Mouse (Mus musculus) stomach, embryonic 15.5 days (tissue): ENCODE measurements at regions not wholly inside any gene's neighbourhood (a gene's known extent, or its start where the extent isn't known, plus 50 kb on each side); places are given as distances from the start of the nearest gene placed in this dataset.

Experiments
- ATAC-seq: fragments of 200-750 bp; cut with Nextera tagmentation; 2 replicates; pipeline ENCODE4 v1.8.0; 2017; ENCODE audit warnings: low read depth, moderate number of reproducible peaks, moderate TSS enrichment; ENCODE audit not compliant: insufficient read depth, low FRiP score
- H3K27ac ChIP-seq: fragments of 300-500 bp; sonication (generic); 2 replicates; pipeline ENCODE4 v1.5.1; 2015; ENCODE audit warnings: mild to moderate bottlenecking, inconsistent platforms
- H3K27me3 ChIP-seq: fragments of 300-500 bp; sonication (generic); replicated peaks from 2 replicates; pipeline ENCODE4 v1.6.1; 2015; ENCODE audit warnings: inconsistent platforms
- H3K36me3 ChIP-seq: fragments of 300-500 bp; sonication (generic); 2 replicates; pipeline ENCODE4 v1.6.1; 2015; ENCODE audit warnings: inconsistent platforms
- H3K4me1 ChIP-seq: fragments of 300-500 bp; sonication (generic); 2 replicates; pipeline ENCODE4 v1.6.1; 2015; ENCODE audit warnings: inconsistent platforms
- H3K4me2 ChIP-seq: fragments of 300-500 bp; sonication (generic); 2 replicates; pipeline ENCODE4 v1.6.1; 2015; ENCODE audit warnings: mild to moderate bottlenecking, inconsistent platforms
- H3K4me3 ChIP-seq: fragments of 300-500 bp; sonication (generic); replicated peaks from 2 replicates; pipeline ENCODE4 v1.5.1; 2015; ENCODE audit warnings: inconsistent platforms
- H3K9ac ChIP-seq: fragments of 300-500 bp; sonication (generic); 2 replicates; pipeline ENCODE4 v1.6.1; 2015; ENCODE audit warnings: inconsistent platforms
- H3K9me3 ChIP-seq: fragments of 300-500 bp; sonication (generic); 2 replicates; pipeline ENCODE4 v1.6.1; 2016; ENCODE audit warnings: inconsistent platforms
- WGBS: fragments of 180-500 bp; shearing (Covaris S2); methylation state at CpG from one replicate; pipeline ENCODE4 v1.1.7; 2015; 5-methylcytosine and 5-hydroxymethylcytosine counted together

DNA sequence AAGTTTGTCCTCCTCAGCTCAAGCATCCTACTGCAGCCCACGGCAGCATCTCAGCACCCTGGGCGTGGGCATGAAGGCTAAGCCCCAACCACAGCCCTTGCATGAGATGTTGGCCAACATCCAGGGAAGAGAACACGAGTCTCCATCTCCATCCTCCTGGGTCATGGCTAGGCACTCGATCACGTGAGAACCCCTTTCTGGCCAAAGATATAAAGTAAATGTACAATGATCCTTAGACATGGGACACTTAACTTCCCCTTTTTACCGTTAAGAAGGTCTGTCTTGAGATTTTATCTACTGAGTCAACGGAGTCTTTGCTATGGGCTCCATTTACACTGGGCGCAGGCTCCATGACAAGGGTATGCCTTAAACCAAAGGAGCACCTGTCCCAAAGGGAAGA, 232.8 kb upstream of the Habp2 start:
- no peak overlapping the region for H3K4me2 ChIP-seq
- H3K9ac ChIP-seq, result no peak overlapping the region
- no peaks in the 10 kb centered on the region for H3K4me1 ChIP-seq
- H3K27me3 ChIP-seq, result no peaks in the 10 kb centered on the region
- WGBS, result 85% methylated on average over 8 of the region's 8 CpGs
- H3K36me3 ChIP-seq, result no peaks in the 10 kb centered on the region
- no peak for ATAC-seq
- no peak overlapping the region for H3K27ac ChIP-seq
- no peak overlapping the region for H3K4me3 ChIP-seq
- no peaks in the 10 kb centered on the region for H3K9me3 ChIP-seq

DNA sequence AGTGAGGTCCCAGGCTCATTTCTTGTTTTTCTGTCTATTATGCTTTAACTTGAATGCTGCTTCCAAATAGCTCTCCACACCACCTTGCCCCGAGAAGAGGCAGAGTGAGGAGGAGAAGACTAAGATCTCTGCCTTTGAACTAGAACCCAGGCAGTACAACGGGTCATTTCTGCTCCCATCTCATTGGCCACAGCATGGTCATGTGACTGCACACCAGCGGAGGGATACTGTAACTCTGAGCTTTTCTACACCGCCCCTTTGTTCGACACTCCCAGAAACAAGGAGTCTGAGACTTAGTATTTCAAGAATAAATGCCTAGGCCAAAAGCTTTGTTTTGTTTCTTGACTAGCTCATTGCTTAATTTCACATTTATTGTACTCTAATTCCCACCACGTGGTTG, 230.5 kb upstream of the Habp2 start:
- H3K4me3 ChIP-seq, result no peak overlapping the region
- H3K36me3 ChIP-seq, result no peaks in the 10 kb centered on the region
- no peaks in the 10 kb centered on the region for H3K27me3 ChIP-seq
- H3K9ac ChIP-seq, result no peak overlapping the region
- no peaks in the 10 kb centered on the region for H3K9me3 ChIP-seq
- no peak overlapping the region for H3K4me2 ChIP-seq
- no peak for ATAC-seq
- 75% methylated on average over 6 of the region's 6 CpGs for WGBS
- H3K4me1 ChIP-seq, result no peaks in the 10 kb centered on the region
- H3K27ac ChIP-seq, result no peak overlapping the region

DNA sequence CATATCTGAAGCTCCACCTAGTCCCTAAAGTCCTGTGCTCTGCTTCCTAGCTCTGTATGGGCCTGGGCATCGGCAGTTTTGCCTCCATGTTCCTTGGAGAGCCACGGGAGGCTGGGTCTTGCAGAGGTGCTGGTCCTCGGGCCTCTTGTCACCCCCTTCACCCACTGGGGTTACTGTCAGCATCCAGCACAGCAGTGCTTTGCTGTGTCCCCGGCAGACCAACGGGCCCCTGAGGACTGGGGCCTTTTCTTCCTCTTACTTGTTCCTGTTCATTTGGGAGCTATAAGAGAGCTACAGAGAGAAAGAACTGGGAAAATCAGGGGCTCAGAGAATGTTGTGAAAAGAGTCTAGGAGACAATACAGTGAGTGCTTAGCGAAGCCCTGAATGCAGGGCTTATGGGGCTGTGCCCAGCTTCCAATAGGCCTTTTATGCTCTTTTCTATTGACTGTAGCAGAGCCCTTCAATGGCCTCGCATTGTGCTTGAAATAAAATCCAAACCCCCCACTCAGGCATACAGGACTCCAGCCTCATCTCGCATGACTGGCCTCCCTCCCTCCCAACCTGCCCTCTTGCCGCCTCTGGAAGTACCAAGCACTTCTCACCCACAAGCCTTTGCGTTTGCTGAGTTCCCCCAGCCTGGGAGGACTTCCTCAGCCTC, 224.9 kb upstream of the Habp2 start:
- no peak overlapping the region for H3K4me2 ChIP-seq
- no peaks in the 10 kb centered on the region for H3K9me3 ChIP-seq
- H3K4me3 ChIP-seq, result no peak overlapping the region
- no peaks in the 10 kb centered on the region for H3K36me3 ChIP-seq
- no peak overlapping the region for H3K27ac ChIP-seq
- no peaks in the 10 kb centered on the region for H3K4me1 ChIP-seq
- no peaks in the 10 kb centered on the region for H3K27me3 ChIP-seq
- ATAC-seq, result no peak
- H3K9ac ChIP-seq, result no peak overlapping the region
- 80% methylated on average over 10 of the region's 10 CpGs for WGBS

DNA sequence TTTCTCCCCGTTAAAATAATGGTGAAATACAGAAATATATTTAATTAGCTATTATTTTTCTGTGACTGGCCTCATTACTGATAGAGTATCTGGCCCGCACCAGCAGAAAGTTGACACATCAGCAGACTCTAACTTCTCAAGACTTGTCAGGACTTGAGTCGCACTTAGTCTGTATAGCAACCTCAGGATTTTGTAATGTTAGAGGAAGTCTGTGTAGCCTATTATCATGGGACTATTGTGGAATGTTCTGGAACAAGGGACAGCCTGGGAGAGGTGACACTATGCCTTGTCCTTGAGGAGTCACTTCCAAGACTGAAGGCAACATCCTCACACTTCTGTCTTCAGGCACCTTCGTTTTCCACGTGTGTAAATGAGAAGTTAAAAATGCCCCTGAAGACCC, 223.8 kb upstream of the Habp2 start:
- H3K4me1 ChIP-seq, result no peaks in the 10 kb centered on the region
- 64% methylated on average over 5 of the region's 5 CpGs for WGBS
- no peaks in the 10 kb centered on the region for H3K9me3 ChIP-seq
- no peak overlapping the region for H3K4me3 ChIP-seq
- no peak overlapping the region for H3K27ac ChIP-seq
- ATAC-seq, result no peak
- no peak overlapping the region for H3K9ac ChIP-seq
- H3K27me3 ChIP-seq, result no peaks in the 10 kb centered on the region
- no peak overlapping the region for H3K4me2 ChIP-seq
- H3K36me3 ChIP-seq, result no peaks in the 10 kb centered on the region

DNA sequence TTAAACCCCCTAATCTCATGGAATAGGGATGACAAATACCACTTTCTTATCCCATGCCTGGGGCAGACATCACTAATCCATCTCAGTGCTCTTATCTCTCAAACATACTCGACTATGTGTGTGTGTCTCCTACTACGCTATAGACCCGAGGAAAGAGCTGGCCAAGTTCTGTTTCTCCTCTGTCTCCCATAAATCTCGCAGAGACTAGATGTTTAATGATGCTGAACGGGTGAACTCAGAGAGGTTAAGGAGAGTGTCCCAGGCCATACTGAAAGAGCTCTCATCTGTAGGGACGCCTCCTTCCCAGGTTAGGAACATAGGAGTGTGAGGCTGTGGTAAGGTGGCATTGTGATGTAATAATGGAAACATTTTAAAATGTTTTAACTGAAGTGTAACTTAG, 221.2 kb upstream of the Habp2 start:
- ATAC-seq, result no peak
- no peak overlapping the region for H3K27ac ChIP-seq
- 38% methylated on average over 6 of the region's 6 CpGs for WGBS
- H3K27me3 ChIP-seq, result no peaks in the 10 kb centered on the region
- no peak overlapping the region for H3K4me3 ChIP-seq
- no peaks in the 10 kb centered on the region for H3K4me1 ChIP-seq
- no peak overlapping the region for H3K4me2 ChIP-seq
- H3K9ac ChIP-seq, result no peak overlapping the region
- no peaks in the 10 kb centered on the region for H3K9me3 ChIP-seq
- no peaks in the 10 kb centered on the region for H3K36me3 ChIP-seq

DNA sequence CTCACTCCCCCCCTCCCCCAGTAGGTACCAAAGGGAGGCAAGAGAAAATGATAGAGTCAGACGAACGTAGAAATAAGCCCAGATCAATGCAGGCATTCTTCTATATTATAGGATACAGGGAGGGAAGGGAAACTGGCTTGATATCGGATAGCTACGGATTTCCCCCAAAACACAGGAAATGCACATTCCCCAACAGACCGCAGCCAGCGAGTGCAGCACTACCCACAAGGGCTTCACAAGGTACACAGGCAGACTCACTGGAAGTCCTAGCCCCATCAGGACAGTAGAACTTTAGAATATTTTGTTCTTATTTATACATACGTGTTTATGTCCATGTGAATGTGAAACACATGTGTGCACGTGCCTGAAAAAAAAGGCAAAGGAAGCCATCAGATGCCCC, 218.8 kb upstream of the Habp2 start:
- no peak overlapping the region for H3K9ac ChIP-seq

DNA sequence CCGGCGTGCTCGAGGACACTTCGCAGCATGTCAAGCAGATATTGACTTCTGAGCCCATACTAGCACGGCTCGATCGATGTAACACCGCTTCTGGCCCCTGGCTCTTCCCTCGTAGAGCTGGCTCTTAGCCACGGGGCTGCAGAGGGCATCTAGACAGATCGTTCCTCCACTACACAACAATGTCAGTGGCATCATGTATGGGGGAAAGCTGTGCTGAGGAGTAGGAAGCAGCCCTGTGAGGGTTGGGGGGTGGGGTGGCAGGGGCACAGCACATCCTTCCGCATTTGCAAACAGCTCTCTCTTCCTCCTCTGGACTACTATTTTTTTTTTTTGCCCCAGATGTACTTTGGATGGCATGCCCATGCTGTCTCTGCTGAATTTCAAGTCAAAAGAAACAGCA, 218.1 kb upstream of the Habp2 start:
- Histone ChIP-seq H3K27ac (no peak overlapping the region), H3K9me3 (no peaks in the 10 kb centered on the region), H3K4me3 (no peak overlapping the region), H3K9ac (no peak overlapping the region), H3K27me3 (0 out of 2 replicates have a peak, but pooled peaks cover 3% of the 10 kb centered on the region), H3K4me2 (peak overlapping the region; percentile 8; the same call in 1 of the 2 replicates), H3K36me3 (no peaks in the 10 kb centered on the region), H3K4me1 (no peaks in the 10 kb centered on the region)
- 61% methylated on average over 12 of the region's 12 CpGs for WGBS
- ATAC-seq, result no peak

More for the DNA sequence above, 218.8 kb upstream of the Habp2 start:
- Histone ChIP-seq H3K36me3 (no peaks in the 10 kb centered on the region), H3K9me3 (no peaks in the 10 kb centered on the region), H3K27ac (no peak overlapping the region), H3K4me2 (no peak overlapping the region), H3K4me3 (no peak overlapping the region), H3K27me3 (0 out of 2 replicates have a peak, but pooled peaks cover 3% of the 10 kb centered on the region), H3K4me1 (no peaks in the 10 kb centered on the region)
- no peak for ATAC-seq
- WGBS, result 69% methylated on average over 8 of the region's 8 CpGs

DNA sequence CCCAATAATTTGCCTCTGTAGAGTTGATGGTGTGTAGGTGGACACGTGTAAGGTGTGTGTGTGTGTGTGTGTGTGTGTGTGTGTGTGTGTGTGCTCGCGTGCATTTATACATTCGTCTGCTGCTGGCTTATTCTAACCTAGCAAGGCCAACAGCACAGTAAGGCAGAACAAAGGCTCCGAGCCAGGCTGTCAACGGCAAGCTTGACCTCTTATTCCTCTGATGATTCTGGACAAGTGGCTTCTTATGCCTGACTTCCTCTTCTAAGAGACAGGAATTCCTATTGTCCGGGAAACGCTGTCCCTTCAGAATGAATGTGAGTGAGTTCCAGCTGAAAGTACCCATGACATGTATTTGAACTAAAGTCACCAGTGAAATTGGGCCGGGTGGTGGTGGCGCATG, 217.7 kb upstream of the Habp2 start:
- no peak overlapping the region for H3K4me2 ChIP-seq
- 63% methylated on average over 10 of the region's 10 CpGs for WGBS
- H3K27ac ChIP-seq, result no peak overlapping the region

DNA sequence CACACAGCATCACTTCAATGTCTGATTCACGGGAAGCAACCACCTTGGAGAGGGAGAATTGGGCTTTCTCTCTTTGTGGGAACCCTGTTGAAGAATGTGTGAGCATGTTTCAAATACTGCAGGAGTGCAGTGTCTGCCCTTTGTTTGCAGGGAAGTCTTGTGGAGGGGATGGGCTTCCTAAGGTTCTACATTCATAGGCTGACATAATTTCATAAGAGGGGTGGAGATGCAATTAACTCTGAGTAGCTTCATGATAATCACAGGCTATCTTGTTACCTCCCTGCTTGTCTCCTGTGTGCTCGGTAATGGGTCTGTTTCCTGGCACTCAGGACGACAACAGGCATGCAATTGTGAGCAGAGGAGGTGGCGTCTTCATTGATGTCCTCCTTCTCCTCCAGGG, 215.6 kb upstream of the Habp2 start:
- ATAC-seq, result no peak
- H3K27ac ChIP-seq, result no peak overlapping the region
- H3K9ac ChIP-seq, result no peak overlapping the region
- no peaks in the 10 kb centered on the region for H3K4me1 ChIP-seq
- no peaks in the 10 kb centered on the region for H3K9me3 ChIP-seq
- no peaks in the 10 kb centered on the region for H3K36me3 ChIP-seq
- 0 out of 2 replicates have a peak, but pooled peaks cover 3% of the 10 kb centered on the region for H3K27me3 ChIP-seq
- no peak overlapping the region for H3K4me3 ChIP-seq
- WGBS, result 65% methylated on average over 4 of the region's 4 CpGs
- H3K4me2 ChIP-seq, result no peak overlapping the region

More for the DNA sequence above, 217.7 kb upstream of the Habp2 start:
- 0 out of 2 replicates have a peak, but pooled peaks cover 3% of the 10 kb centered on the region for H3K27me3 ChIP-seq
- ATAC-seq, result no peak
- H3K9ac ChIP-seq, result no peak overlapping the region
- H3K9me3 ChIP-seq, result no peaks in the 10 kb centered on the region
- H3K4me3 ChIP-seq, result no peak overlapping the region
- H3K36me3 ChIP-seq, result no peaks in the 10 kb centered on the region
- H3K4me1 ChIP-seq, result no peaks in the 10 kb centered on the region

DNA sequence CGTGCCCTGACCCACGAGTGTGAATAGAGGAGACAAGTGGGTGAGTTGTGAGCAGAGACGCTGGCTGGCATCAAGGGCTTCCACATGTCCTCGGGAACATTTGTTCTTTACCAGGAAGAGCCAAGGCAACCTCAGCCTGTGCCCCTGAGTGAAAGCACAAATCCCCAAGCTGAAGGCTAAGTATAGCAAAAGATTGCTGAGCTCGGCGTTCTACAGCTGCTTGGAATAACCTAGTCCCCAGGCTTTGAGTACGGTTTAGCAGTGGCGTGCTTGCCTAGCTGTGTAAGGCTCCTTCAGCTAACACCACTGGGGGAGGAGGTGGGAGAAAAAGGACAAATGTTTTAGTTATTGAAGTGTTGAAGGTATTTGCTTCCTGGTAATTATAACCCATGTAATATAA, 210.8 kb upstream of the Habp2 start:
- H3K36me3 ChIP-seq, result no peaks in the 10 kb centered on the region

DNA sequence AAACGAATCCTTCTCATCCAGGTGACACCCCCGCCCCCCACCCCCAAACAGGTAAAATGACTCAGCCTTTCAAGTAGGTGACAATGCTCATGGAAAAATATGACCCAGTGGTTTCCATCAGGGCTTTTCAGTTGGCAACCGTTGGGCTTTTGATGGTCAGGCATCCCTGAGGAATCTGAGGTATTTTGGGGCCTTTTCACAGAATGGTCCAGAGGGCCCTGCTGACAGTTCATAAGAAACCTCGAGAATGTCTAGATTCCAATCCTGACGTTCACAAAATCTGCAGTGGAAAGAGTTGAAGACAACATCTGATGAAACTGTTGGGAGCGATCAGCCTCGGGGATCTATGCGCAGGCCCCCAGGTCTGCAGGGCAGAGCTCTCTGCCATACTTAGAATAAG, 209.4 kb upstream of the Habp2 start:
- no peaks in the 10 kb centered on the region for H3K36me3 ChIP-seq
- no peak for ATAC-seq
- H3K4me3 ChIP-seq, result no peak overlapping the region
- no peaks in the 10 kb centered on the region for H3K9me3 ChIP-seq
- H3K27ac ChIP-seq, result no peak overlapping the region
- 74% methylated on average over 8 of the region's 8 CpGs for WGBS
- 0 out of 2 replicates have a peak, but pooled peaks cover 3% of the 10 kb centered on the region for H3K27me3 ChIP-seq
- no peaks in the 10 kb centered on the region for H3K4me1 ChIP-seq
- H3K4me2 ChIP-seq, result no peak overlapping the region
- no peak overlapping the region for H3K9ac ChIP-seq

More for the DNA sequence above, 210.8 kb upstream of the Habp2 start:
- H3K4me1 ChIP-seq, result no peaks in the 10 kb centered on the region
- no peaks in the 10 kb centered on the region for H3K9me3 ChIP-seq
- no peak overlapping the region for H3K27ac ChIP-seq
- WGBS, result 79% methylated on average over 8 of the region's 8 CpGs
- H3K9ac ChIP-seq, result no peak overlapping the region
- ATAC-seq, result no peak
- no peak overlapping the region for H3K4me3 ChIP-seq
- H3K4me2 ChIP-seq, result no peak overlapping the region
- 0 out of 2 replicates have a peak, but pooled peaks cover 3% of the 10 kb centered on the region for H3K27me3 ChIP-seq

DNA sequence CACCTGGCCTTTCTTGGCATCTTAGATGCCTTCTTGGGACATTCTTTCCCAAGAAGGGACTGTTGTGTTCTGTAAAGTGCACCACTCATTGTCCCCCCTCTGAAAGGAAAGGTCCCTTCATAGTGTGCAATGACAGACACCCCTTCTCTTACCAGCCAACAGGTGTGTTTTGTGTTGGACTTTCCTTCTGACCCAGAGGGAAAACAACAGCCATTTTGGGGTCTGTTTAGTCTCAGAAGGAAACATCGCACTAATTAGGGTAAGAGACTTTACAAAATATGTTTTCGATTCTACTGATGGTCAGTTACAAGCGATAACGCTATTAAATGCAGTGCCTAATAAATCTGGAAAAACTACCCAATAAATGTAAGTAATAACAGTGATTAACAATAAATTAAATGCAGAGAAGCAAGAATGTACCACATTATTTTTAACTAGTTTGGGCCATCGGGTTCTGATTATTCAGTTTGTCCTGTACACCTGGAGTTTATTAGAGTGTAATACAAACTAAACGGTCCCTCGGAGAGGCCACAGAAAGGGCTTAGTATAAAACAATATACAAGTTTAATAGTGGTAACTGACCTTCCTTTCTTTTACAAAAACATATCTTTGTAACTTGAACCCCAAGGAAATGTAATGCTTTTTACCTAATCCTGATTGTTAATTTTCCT, 200.4 kb upstream of the Habp2 start:
- Histone ChIP-seq H3K27ac (no peak overlapping the region), H3K9me3 (no peaks in the 10 kb centered on the region), H3K4me2 (no peak overlapping the region), H3K9ac (no peak overlapping the region), H3K27me3 (no peaks in the 10 kb centered on the region), H3K36me3 (no peaks in the 10 kb centered on the region), H3K4me3 (no peak overlapping the region), H3K4me1 (no peaks in the 10 kb centered on the region)
- 73% methylated on average over 7 of the region's 7 CpGs for WGBS
- ATAC-seq, result no peak
